Mouse (Mus musculus) splenic B cell, adult 2 months (primary cell): ENCODE measurements at regions not wholly inside any gene's neighbourhood (a gene's known extent, or its start where the extent isn't known, plus 50 kb on each side); places are given as distances from the start of the nearest gene placed in this dataset.

Experiments used
- DNase-seq: peaks from one replicate; pipeline ENCODE4 v3.0.0-alpha.2; 2011; ENCODE audit warnings: low read depth, low spot score
- H3K27me3 ChIP-seq: 2 replicates; pipeline ENCODE4 v1.6.1; 2012; ENCODE audit warnings: mild to moderate bottlenecking, low read length, moderate library complexity, mixed read lengths; ENCODE audit not compliant: control insufficient read depth, poor library complexity, insufficient read depth, severe bottlenecking
- H3K36me3 ChIP-seq: 2 replicates; pipeline ENCODE4 v1.6.1; 2012; ENCODE audit warnings: mild to moderate bottlenecking, low read length, moderate library complexity, mixed read lengths; ENCODE audit not compliant: control insufficient read depth, poor library complexity, insufficient read depth, severe bottlenecking

DNA sequence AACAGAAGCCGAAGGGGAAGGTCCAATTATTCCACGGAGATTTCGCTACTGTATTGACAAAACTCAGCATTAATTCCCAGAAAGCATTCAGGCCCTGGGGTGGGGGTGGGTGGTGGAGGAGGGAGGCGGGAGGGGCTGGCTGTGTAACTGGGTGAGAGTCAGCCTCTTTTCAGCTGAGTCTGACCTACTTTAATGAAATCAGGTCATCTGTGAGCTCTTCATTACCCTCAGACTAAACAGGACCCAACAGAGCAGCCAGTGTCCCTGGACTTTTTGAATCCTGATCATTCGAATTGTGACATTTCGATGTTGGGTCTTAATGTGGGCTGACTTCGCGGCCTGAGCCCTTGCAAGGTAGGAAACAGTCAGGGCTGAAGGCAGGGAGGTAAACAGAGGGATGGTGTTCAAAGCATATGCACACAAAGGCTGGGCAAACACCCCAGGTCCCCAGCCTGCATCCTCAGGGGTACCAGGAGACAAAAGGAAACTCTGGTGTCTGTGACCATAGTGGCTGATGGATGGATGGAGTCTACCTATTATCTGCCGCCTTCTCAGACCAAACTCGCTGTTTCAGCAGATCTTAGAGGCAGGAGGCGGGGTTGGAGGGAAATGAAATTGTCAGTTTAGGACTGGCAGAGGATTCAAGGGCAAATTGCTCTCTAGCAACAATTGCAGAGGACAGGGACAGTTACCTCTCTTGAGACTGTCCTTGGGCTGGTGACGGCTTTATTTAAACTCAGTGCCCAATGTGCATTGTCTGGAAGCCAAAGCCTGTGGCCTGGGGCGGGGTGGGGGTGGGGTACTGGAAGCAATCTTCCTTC, 113.7 kb downstream of the Mycn start:
- no peaks in the 10 kb centered on the region for H3K27me3 ChIP-seq
- DNase-seq: no peak
- no peaks in the 10 kb centered on the region for H3K36me3 ChIP-seq

- DNase-seq: no peak
- no peaks in the 10 kb centered on the region for H3K36me3 ChIP-seq
- H3K27me3 ChIP-seq: no peaks in the 10 kb centered on the region
Measured at GRCm38 (mm10) chr12:12827379-12827778, 114.3 kb downstream of the Mycn start.

DNA sequence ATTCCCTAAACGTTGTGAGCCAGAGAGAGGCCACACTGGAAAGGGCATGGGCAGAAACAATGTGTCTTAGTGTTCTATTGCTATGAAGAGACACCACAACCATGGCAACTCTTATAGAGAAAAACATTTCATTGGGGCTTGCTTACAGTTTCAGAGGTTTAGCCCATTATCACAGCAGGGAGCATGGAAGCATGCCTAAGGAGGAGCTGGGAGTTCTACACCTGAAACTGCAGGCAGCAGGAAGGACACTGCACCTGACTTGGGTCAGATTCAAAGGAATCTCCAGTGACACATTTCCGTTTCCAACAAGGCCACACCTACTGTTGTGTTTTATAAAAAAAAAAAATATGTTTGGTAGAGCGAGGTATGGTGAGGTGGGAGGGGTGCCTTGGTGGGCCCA, 115.3 kb downstream of the Mycn start:
- no peaks in the 10 kb centered on the region for H3K36me3 ChIP-seq
- no peaks in the 10 kb centered on the region for H3K27me3 ChIP-seq
- no peak for DNase-seq

DNA sequence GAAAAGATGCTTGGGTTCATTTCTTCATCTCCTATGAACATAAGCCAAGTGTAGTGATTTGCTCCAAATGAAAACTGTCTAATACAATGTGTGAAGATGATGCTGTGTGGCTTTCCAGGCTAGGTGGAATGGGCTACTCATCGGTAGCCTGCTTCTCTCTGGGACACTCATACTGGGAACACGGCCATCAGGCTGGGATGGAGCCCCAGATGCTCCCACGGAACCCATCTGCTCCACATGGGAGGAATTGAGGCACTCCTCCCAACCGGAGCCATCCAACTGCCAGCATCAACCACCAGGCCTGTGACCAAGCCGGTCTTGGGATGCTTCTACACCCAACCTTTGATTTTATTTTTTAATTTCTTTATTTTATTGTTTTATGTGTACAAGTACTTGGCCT, 115.9 kb downstream of the Mycn start:
- no peaks in the 10 kb centered on the region for H3K27me3 ChIP-seq
- H3K36me3 ChIP-seq: no peaks in the 10 kb centered on the region
- DNase-seq: no peak

DNA sequence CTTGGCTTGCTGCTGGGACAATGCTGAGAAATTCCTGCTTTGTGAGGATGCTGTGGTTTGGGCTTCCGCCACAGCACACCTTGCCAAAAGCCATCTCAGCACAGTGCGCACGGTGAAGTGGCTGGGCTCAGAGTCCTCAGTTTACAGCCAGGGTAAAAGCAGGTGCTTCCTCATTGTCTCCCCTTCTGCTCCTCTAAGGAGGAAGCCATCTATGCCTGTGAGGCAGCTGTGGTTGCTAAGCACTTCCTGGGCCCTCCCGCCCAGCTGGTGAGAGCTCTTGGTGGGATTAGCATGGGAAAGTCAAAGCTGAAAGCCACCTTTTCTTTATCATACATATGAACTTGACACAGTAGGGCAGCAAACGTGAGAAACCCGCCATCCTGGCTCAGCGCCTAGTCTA, 120.2 kb downstream of the Mycn start:
- H3K27me3 ChIP-seq: no peaks in the 10 kb centered on the region
- no peaks in the 10 kb centered on the region for H3K36me3 ChIP-seq
- peak; percentile 0 for DNase-seq

DNA sequence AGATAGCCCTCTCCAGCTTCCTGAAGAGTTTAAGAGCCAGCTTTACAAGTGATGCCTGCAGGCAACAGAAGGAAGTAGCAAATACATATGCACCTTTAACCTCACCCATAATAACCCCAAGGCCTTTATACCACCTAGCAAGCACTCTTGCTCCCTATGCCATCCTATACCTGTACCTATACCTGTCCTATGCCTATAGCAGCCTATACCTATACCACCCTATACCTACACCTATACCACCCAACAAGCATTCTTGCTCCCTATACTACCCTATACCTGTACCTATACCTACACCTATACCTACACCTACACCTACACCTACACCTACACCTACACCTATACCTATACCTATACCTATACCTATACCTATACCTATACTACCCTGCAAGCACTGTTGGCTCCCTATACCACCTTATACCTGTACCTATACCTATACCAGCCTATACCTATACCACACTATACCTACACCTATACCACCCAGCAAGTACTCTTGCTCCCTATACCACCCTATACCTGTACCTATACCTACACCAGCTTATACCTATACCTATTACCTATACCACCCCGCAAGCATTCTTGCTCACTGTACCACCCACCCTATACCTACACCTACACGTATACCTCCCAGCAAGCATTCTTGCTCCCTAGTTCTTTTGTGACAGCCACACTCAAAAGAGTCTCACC, 120.9 kb downstream of the Mycn start:
- no peak for DNase-seq
- Histone ChIP-seq H3K27me3 (no peaks in the 10 kb centered on the region), H3K36me3 (no peaks in the 10 kb centered on the region)

DNA sequence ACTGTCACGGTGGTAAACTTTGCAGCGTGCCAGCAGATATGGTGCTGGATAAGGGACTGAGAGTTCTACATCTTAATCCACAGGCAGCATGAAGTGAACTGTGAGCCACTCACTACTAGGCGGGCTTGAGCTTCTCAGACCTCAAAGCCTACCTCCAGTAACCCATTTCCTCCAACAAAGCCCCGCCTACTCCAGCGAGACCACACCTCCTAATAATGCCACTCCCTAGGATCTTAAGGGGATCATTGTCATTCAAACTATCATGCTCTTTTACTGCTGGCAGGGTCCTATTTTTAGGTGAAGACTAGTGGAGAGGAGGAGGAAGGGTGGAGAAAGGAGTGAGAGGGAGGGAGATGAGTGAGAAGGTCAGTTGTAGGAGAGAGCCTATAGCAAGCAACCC, 122.0 kb downstream of the Mycn start:
- no peaks in the 10 kb centered on the region for H3K36me3 ChIP-seq
- DNase-seq: no peak

GRCm38 (mm10) chr12:12814693-12815092, 127.0 kb downstream of the Mycn start:
- DNase-seq: no peak
- Histone ChIP-seq H3K36me3 (no peaks in the 10 kb centered on the region), H3K27me3 (no peaks in the 10 kb centered on the region)

More for the DNA sequence above, 122.0 kb downstream of the Mycn start:
- H3K27me3 ChIP-seq: no peaks in the 10 kb centered on the region

DNA sequence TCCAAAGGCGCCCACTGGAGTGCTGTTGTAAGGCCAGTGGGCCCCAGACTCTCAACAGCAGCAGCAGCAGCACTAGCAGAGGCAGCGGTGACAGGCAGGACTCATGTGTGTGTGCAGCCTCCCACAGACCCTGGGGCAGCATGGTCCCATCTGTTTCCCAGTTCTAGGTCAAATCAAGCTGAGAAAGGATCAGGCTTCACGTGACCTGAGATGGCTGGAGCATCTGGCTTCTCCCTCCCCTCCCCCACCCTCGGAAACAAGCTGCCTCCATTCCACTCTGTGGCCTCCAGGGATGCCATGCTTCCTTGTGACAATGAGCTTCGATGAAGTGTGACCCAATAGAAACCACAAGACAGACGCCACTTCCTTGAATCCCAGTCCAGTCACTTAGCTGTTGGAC, 128.8 kb downstream of the Mycn start:
- no peak for DNase-seq
- Histone ChIP-seq H3K27me3 (no peaks in the 10 kb centered on the region), H3K36me3 (no peaks in the 10 kb centered on the region)

DNA sequence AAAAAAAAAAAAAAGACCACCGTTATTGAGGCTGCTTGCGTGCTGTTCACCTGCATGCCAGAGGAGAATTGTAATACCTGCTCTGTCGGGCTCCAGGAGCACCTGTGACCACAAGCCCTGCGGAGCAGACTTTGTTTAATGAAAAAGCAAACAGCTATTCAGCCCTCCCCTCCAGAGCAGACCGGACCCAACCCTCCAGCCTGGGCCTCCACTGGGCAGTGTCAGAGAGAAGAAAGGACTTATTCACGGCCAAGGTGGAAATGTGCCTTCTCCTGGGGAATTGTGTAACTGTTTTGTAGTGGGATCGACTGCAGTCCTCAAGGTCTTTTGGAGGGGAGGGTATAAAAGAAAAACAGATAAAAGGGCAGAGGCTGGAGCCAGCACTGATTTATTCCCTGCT, 130.8 kb downstream of the Mycn start:
- no peak for DNase-seq
- Histone ChIP-seq H3K27me3 (no peaks in the 10 kb centered on the region), H3K36me3 (no peaks in the 10 kb centered on the region)

GRCm38 (mm10) chr12:12810159-12810885, 131.4 kb downstream of the Mycn start:
- DNase-seq: no peak
- H3K36me3 ChIP-seq: no peaks in the 10 kb centered on the region
- H3K27me3 ChIP-seq: no peaks in the 10 kb centered on the region

DNA sequence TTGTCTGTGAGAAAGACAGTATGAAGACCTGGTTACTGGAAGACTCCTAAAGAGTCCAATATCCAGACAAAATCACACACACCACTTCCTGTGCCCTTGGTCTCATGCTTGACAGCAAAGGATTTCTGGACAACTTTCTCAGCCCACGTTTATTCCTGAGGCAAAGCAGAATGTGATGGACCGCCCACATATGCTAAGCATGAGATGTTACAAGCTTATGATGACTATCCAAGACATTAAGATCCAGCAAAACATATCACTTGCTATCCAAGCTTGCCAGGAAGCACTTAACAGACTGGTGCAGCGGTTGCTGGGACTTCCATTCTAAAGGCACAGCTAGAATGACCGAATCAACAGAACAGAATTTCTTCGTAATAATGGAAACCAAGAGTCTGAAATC, 133.6 kb downstream of the Mycn start:
- H3K36me3 ChIP-seq: no peaks in the 10 kb centered on the region
- H3K27me3 ChIP-seq: no peaks in the 10 kb centered on the region
- DNase-seq: no peak

DNA sequence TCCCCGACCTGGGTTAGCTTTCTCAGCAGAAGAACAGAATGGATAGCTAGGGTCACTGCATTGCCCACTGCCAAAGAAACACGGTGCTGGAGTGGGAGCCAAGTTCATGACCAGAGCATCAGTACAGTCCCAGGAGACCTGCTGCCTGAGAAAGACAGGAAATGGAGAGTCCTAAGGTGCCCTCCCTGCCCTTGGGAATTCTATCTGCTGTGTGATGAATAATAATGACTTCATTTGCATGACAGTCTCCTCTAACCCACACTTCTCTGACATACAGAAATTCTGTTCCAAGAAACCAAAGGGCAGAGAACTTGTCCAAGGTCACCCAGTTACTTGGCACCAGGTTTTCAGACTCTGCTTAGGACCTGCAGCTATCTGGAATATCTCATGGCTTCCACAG, 138.1 kb downstream of the Mycn start:
- no peaks in the 10 kb centered on the region for H3K36me3 ChIP-seq
- no peak for DNase-seq

DNA sequence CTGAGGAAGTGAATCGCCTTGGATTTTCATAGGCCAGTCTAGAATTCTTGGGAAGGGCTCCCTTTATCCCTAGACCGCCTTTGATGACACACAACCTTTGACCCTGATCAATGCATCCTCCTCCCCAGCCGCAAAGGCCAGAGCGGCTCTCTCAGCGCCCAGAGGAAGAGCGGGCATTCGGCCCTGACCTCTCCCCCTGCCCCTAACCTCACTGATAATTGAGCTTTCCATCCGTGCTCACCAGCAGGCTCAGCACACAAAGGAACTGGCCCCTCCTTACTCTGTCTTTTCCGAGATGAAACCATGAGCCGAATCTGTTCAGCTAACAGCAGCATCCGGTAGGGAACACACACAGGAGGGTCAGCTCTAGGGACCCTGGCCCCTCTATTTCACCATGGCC, 139.3 kb downstream of the Mycn start:
- Histone ChIP-seq H3K27me3 (no peaks in the 10 kb centered on the region), H3K36me3 (no peaks in the 10 kb centered on the region)
- no peak for DNase-seq

More for the DNA sequence above, 138.1 kb downstream of the Mycn start:
- H3K27me3 ChIP-seq: no peaks in the 10 kb centered on the region

DNA sequence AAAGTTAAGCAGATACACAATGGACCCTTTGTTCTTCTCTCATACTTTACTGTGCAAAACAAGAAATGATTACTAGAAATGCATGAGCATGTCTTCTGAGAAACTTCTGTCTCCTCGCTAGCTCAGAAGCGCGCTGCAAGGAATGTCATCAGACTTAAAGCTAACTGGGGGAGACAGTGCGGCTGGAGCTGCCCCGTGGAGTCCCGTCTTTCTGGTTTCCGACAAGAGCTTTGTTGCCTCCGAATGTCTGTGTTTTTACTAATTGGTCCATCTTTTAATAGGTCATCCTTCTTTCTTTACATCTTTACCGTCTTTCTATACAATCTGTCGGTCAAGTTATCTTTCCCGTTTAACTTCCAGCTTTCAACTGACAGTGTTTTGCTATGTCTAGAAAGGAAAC, 140.0 kb downstream of the Mycn start:
- no peak for DNase-seq
- Histone ChIP-seq H3K27me3 (no peaks in the 10 kb centered on the region), H3K36me3 (no peaks in the 10 kb centered on the region)
